Mouse (Mus musculus) G1E (cell line): ENCODE data around the gene Ntsr2.

Source experiments
- CTCF ChIP-seq: IDR thresholded peaks from 2 replicates; pipeline ENCODE4 v1.5.1; 2012; ENCODE audit warnings: low read depth, low read length, inconsistent platforms, mixed read lengths
- GATA1 ChIP-seq: IDR thresholded peaks from 2 replicates; pipeline ENCODE4 v1.6.1; 2012; ENCODE audit warnings: borderline replicate concordance, low read length, inconsistent platforms, mixed read lengths
- GATA2 ChIP-seq: IDR thresholded peaks from 2 replicates; pipeline ENCODE4 v1.6.1; 2012; ENCODE audit warnings: low read depth, low read length, inconsistent platforms, borderline replicate concordance
- POLR2AphosphoS5 ChIP-seq: IDR thresholded peaks from 2 replicates; pipeline ENCODE4 v1.6.1; 2012; ENCODE audit warnings: low read depth, low read length, inconsistent platforms; ENCODE audit not compliant: insufficient replicate concordance
- TAL1 ChIP-seq: conservative IDR thresholded peaks from 2 replicates; pipeline ENCODE4 v1.6.1; 2012; ENCODE audit warnings: low read depth, low read length, inconsistent platforms, mixed read lengths

- TF ChIP-seq CTCF (no peak), GATA1 (no peak), TAL1 (no peak), POLR2AphosphoS5 (no peak), GATA2 (no peak)
Observed at GRCm38 (mm10) chr12:16669176-16669575, 16.0 kb downstream of the Ntsr2 start.
